Mouse (Mus musculus) bone marrow, adult 2 months (tissue): ENCODE measurements around the gene Exosc5. TPM values are rescaled to one million over a fixed set of nuclear protein-coding genes. Genes with fewer than 3 reads are reported as not detected.

ENCODE experiments used
- H3K27ac ChIP-seq: fragments of 200-500 bp; 2 replicates; pipeline ENCODE4 v1.5.1; 2012; ENCODE audit warnings: low read depth, mild to moderate bottlenecking, control low read depth, inconsistent platforms, low read length; ENCODE audit not compliant: control insufficient read depth, poor library complexity, insufficient read depth
- H3K4me1 ChIP-seq: fragments of 200-500 bp; 2 replicates; pipeline ENCODE4 v1.6.1; 2011; ENCODE audit warnings: low read length; ENCODE audit not compliant: control insufficient read depth, insufficient read depth
- H3K4me3 ChIP-seq: fragments of 200-500 bp; replicated peaks from 2 replicates; pipeline ENCODE3; 2011; ENCODE audit warnings: mild to moderate bottlenecking, low read depth, low read length, control low read depth; ENCODE audit not compliant: control insufficient read depth
- CTCF ChIP-seq: fragments of 200-500 bp; IDR thresholded peaks from 2 replicates; pipeline ENCODE4 v1.5.1; 2011; ENCODE audit warnings: low read length, control low read depth; ENCODE audit not compliant: control insufficient read depth, insufficient read depth
- POLR2A ChIP-seq: fragments of 200-500 bp; IDR thresholded peaks from 2 replicates; pipeline ENCODE4 v1.6.1; 2011; ENCODE audit warnings: low read depth, mild to moderate bottlenecking, control low read depth, low read length, borderline replicate concordance; ENCODE audit not compliant: control insufficient read depth
- WGBS: fragments of 180-500 bp; shearing (Covaris S2); methylation state at CpG from one replicate; pipeline ENCODE4 v1.1.7; 2018; 5-methylcytosine and 5-hydroxymethylcytosine counted together
- polyA plus RNA-seq: library from polyadenylated mRNA; stranded (reverse); fragments of >200 nt; gene quantifications from 2 replicates; pipeline ENCODE4 v1.2.4, GENCODE M21; 2011; ENCODE audit warnings: low replicate concordance; ENCODE audit not compliant: missing spikeins, insufficient read depth, insufficient read length

The Exosc5 gene
- polyA plus RNA-seq, 1 experiment, result 39.8 TPM

- H3K4me1 ChIP-seq, result no peaks in the 10 kb centered on the region
- no peak overlapping the region for H3K27ac ChIP-seq
- no peak for TF ChIP-seq CTCF
- no peak for TF ChIP-seq POLR2A
- WGBS, result 91% methylated on average over 8 of the region's 8 CpGs
- H3K4me3 ChIP-seq, result no peak overlapping the region
These were observed 7.4 kb downstream of the Exosc5 start for GRCm38 (mm10) chr7:25666381-25666780.

- TF ChIP-seq CTCF (no peak), POLR2A (no peak)
- 83% methylated on average over 10 of the region's 10 CpGs for WGBS
- H3K4me3 ChIP-seq, result no peak overlapping the region
- no peak overlapping the region for H3K27ac ChIP-seq
- H3K4me1 ChIP-seq, result no peaks in the 10 kb centered on the region; the same call in 1 of the 2 replicates
These were observed 10.2 kb downstream of the Exosc5 start for GRCm38 (mm10) chr7:25669158-25669557.

GRCm38 (mm10) chr7:25669631-25670030 is 10.7 kb downstream of the Exosc5 start:
- Histone ChIP-seq H3K4me3 (no peak overlapping the region), H3K27ac (no peak overlapping the region), H3K4me1 (peaks cover 2% of the 10 kb centered on the region)
- WGBS, result 80% methylated on average over 9 of the region's 9 CpGs
- TF ChIP-seq CTCF (no peak), POLR2A (no peak)

GRCm38 (mm10) chr7:25670096-25670495 is 11.1 kb downstream of the Exosc5 start:
- WGBS, result 78% methylated on average over 4 of the region's 4 CpGs
- peaks cover 2% of the 10 kb centered on the region for H3K4me1 ChIP-seq
- TF ChIP-seq CTCF, result no peak
- TF ChIP-seq POLR2A, result no peak
- no peak overlapping the region for H3K27ac ChIP-seq
- no peak overlapping the region for H3K4me3 ChIP-seq

GRCm38 (mm10) chr7:25671686-25672085 is 12.7 kb downstream of the Exosc5 start:
- 75% methylated on average over 2 of the region's 2 CpGs for WGBS
- Histone ChIP-seq H3K27ac (no peak overlapping the region), H3K4me3 (no peak overlapping the region), H3K4me1 (peaks cover 2% of the 10 kb centered on the region)
- TF ChIP-seq POLR2A, result no peak
- no peak for TF ChIP-seq CTCF

GRCm38 (mm10) chr7:25672442-25672841 is 13.5 kb downstream of the Exosc5 start:
- Histone ChIP-seq H3K27ac (no peak overlapping the region), H3K4me1 (peaks cover 2% of the 10 kb centered on the region), H3K4me3 (no peak overlapping the region)
- no peak for TF ChIP-seq POLR2A
- TF ChIP-seq CTCF, result no peak
- 57% methylated on average over 4 of the region's 4 CpGs for WGBS

- no peak for TF ChIP-seq POLR2A
- no peak for TF ChIP-seq CTCF
- H3K4me1 ChIP-seq, result peaks cover 4% of the 10 kb centered on the region
- 5% methylated on average over 9 of the region's 9 CpGs for WGBS
- no peak overlapping the region for H3K27ac ChIP-seq
- peak overlapping the region; percentile 7 for H3K4me3 ChIP-seq
These were observed 15.3 kb downstream of the Exosc5 start for GRCm38 (mm10) chr7:25674297-25674696.

- WGBS, result under 1% methylated on average over 29 of the region's 29 CpGs
- H3K4me3 ChIP-seq, result peak within 1 kb of the TSS; percentile 7
- H3K4me1 ChIP-seq, result peaks cover 4% of the 10 kb centered on the region
- H3K27ac ChIP-seq, result no peak within 1 kb of the TSS
- TF ChIP-seq POLR2A (no peak), CTCF (no peak)
These were observed 15.8 kb downstream of the Exosc5 start, which contains the start of gene Tmem91 for GRCm38 (mm10) chr7:25674719-25675300. Tmem91 (minus strand) TSS chr7:25675166.

GRCm38 (mm10) chr7:25675405-25675804 is 16.4 kb downstream of the Exosc5 start:
- Histone ChIP-seq H3K4me1 (peaks cover 4% of the 10 kb centered on the region), H3K27ac (no peak overlapping the region), H3K4me3 (no peak overlapping the region)
- TF ChIP-seq POLR2A (no peak), CTCF (no peak)
- 64% methylated on average over 6 of the region's 6 CpGs for WGBS

GRCm38 (mm10) chr7:25676085-25676781 is 17.3 kb downstream of the Exosc5 start:
- H3K4me1 ChIP-seq, result peaks cover 5% of the 10 kb centered on the region
- WGBS, result 85% methylated on average over 15 of the region's 15 CpGs
- H3K27ac ChIP-seq, result no peak overlapping the region
- TF ChIP-seq POLR2A, result no peak
- TF ChIP-seq CTCF, result no peak
- H3K4me3 ChIP-seq, result no peak overlapping the region
